Mouse (Mus musculus) lung, embryonic 15.5 days (tissue): Measurements from ENCODE around the gene Gabpa. TPM values are rescaled to one million over a fixed set of nuclear protein-coding genes. Genes with fewer than 3 reads are reported as not detected.

ENCODE experiments used
- ATAC-seq: fragments of 200-750 bp; cut with Nextera tagmentation; 2 replicates; pipeline ENCODE4 v1.8.0; 2017; ENCODE audit warnings: moderate number of reproducible peaks, borderline replicate concordance; ENCODE audit not compliant: low FRiP score, low TSS enrichment; ENCODE audit errors: extremely low read depth
- H3K27ac ChIP-seq: fragments of 300-500 bp; sonication (generic); 2 replicates; pipeline ENCODE4 v1.5.1; 2015; ENCODE audit warnings: moderate library complexity, mild to moderate bottlenecking, inconsistent platforms
- H3K27me3 ChIP-seq: fragments of 300-500 bp; sonication (generic); 2 replicates; pipeline ENCODE4 v1.6.1; 2015; ENCODE audit warnings: inconsistent platforms
- H3K36me3 ChIP-seq: fragments of 300-500 bp; sonication (generic); 2 replicates; pipeline ENCODE4 v1.6.1; 2015; ENCODE audit warnings: inconsistent platforms
- H3K4me1 ChIP-seq: fragments of 300-500 bp; sonication (generic); 2 replicates; pipeline ENCODE4 v1.6.1; 2015; ENCODE audit warnings: inconsistent platforms
- H3K4me2 ChIP-seq: fragments of 300-500 bp; sonication (generic); 2 replicates; pipeline ENCODE4 v1.6.1; 2015; ENCODE audit warnings: inconsistent platforms, mild to moderate bottlenecking, moderate library complexity
- H3K4me3 ChIP-seq: fragments of 300-500 bp; sonication (generic); 2 replicates; pipeline ENCODE4 v1.5.1; 2015; ENCODE audit warnings: mild to moderate bottlenecking, inconsistent platforms
- H3K9ac ChIP-seq: fragments of 300-500 bp; sonication (generic); 2 replicates; pipeline ENCODE4 v1.6.1; 2015; ENCODE audit warnings: inconsistent platforms
- H3K9me3 ChIP-seq: fragments of 300-500 bp; sonication (generic); 2 replicates; pipeline ENCODE4 v1.6.1; 2016; ENCODE audit warnings: inconsistent platforms
- WGBS: fragments of 180-500 bp; shearing (Covaris S2); methylation state at CpG from one replicate; pipeline ENCODE4 v1.1.7; 2015; 5-methylcytosine and 5-hydroxymethylcytosine counted together
- polyA plus RNA-seq: library from polyadenylated mRNA; unstranded; fragments of >200 nt; fragmentation: Nextera tagmentation; extraction: Ambion mirVana; gene quantifications from 2 replicates; pipeline ENCODE4 v1.2.1, GENCODE M21; 2015

The Gabpa gene
- polyA plus RNA-seq, 1 experiment from 2014 or later: 39.7 TPM

DNA sequence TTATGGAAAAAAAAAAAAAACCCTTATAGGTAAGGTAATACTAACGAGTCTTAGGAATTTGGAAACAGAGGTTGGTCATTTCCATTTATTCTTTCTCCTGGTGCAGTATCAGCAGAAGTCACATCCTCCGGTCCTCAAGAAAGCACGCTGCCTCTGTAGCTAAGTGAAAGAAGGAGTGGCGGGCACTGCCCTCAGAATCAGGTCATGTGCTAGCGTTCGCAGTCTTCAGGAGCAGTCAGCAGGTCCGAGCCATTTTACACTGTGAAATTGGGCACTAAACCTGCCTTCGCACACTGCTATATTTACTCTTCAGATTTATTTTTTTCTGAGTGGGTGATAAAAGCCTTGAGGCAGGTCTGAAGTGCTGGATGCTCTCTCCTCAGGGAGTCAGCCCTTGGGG is 20.9 kb upstream of the Gabpa start:
- Histone ChIP-seq H3K27me3 (no peaks in the 10 kb centered on the region), H3K9me3 (no peaks in the 10 kb centered on the region), H3K27ac (no peak overlapping the region), H3K4me1 (no peaks in the 10 kb centered on the region), H3K9ac (no peak overlapping the region), H3K4me3 (no peak overlapping the region), H3K4me2 (no peak overlapping the region), H3K36me3 (no peaks in the 10 kb centered on the region)
- ATAC-seq: no peak
- 58% methylated on average over 8 of the region's 8 CpGs for WGBS

DNA sequence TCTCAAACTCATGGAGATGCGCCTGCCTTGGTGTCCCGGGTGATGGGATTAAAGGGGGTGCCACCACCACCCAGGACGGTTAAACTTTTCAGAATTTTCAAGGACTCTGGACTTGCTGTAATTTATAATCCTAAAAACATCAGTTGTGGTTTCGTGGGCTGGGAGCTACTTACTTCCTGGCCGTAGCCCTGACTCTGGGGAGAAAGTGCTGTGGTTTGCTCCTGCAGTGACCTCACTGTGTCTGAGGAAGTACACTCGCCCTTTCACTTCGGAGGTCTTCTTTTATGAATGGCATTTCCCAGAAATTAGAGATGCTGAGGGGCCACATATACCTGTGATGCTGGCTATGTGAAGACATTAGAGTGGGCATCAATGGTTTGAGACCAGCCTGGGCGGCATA is 20.2 kb upstream of the Gabpa start:
- no peak for ATAC-seq
- WGBS: 74% methylated on average over 8 of the region's 8 CpGs
- Histone ChIP-seq H3K9ac (no peak overlapping the region), H3K27me3 (no peaks in the 10 kb centered on the region), H3K9me3 (no peaks in the 10 kb centered on the region), H3K27ac (no peak overlapping the region), H3K4me2 (no peak overlapping the region), H3K36me3 (no peaks in the 10 kb centered on the region), H3K4me1 (no peaks in the 10 kb centered on the region), H3K4me3 (no peak overlapping the region)

DNA sequence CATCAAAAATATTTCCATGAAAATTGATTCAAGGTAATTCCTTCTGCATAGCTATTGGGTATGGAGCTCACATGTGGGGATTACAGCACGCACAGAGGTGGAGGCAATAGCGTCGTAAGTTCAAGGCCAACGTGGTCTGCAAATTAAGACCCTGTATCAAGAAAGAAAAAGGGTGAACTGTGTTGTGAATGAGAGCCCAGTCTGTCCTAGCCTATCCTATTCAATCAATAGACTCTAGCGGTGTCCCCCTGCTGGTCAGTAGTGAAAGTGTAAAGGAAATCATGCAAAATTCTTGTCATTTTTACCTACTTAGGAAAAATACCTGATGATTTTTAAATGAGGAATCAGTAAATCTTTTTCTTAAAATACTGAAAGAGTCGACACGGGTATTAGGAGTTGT is 17.3 kb upstream of the Gabpa start:
- Histone ChIP-seq H3K9me3 (no peaks in the 10 kb centered on the region), H3K27me3 (no peaks in the 10 kb centered on the region), H3K4me1 (no peaks in the 10 kb centered on the region), H3K9ac (no peak overlapping the region), H3K27ac (no peak overlapping the region), H3K4me2 (no peak overlapping the region), H3K4me3 (no peak overlapping the region), H3K36me3 (no peaks in the 10 kb centered on the region)
- 34% methylated on average over 7 of the region's 7 CpGs for WGBS
- ATAC-seq: no peak

DNA sequence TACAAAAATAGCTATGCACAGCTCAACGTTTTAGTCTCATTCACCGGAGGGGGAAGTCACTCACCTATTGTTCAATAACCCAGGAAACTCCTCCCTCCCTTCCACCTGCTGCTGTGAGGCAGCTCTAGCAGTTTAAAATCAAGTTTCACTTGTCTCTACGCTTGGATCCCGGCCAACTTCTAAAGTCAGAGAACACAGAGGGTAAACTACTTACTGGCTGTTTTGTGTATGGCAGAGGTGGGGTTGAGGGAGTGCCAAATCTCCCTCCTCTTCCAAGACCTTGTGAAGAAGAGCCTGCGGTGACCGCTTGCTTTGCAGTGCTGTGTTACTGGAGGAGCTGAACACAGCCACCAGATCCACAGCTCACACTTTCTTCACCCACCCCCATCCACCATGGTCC is 9.7 kb upstream of the Gabpa start:
- Histone ChIP-seq H3K4me2 (no peak overlapping the region), H3K4me3 (no peak overlapping the region), H3K4me1 (no peaks in the 10 kb centered on the region), H3K9ac (no peak overlapping the region), H3K9me3 (no peaks in the 10 kb centered on the region), H3K27me3 (no peaks in the 10 kb centered on the region), H3K36me3 (peaks cover 57% of the 10 kb centered on the region), H3K27ac (0 out of 2 replicates have a peak overlapping the region, but pooled peaks have one; percentile 33)
- 57% methylated on average over 6 of the region's 6 CpGs for WGBS
- peak; percentile 59; the same call in 1 of the 2 replicates for ATAC-seq

DNA sequence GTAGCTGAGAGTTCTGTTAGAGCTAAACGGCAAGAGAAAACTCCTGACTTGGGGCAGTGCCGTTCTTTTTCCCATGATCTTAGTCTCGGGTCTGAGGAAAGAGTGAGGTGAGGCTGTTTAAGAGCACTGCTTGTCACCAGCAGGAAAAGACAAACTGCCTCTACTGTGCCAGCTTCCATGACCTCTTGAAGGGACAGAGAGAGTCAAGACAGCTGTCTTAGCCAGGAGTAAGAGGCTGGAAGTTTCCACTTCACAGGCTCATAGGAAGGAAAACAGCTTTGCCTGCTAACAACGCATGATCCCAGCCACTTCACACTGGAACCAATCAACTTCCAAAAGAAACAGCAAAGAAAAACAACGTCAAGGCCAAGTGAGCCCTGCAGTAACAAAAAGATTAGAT is 3.0 kb upstream of the Gabpa start:
- 81% methylated on average over 5 of the region's 5 CpGs for WGBS
- H3K27me3 ChIP-seq: no peaks in the 10 kb centered on the region
- no peak overlapping the region for H3K9ac ChIP-seq
- H3K27ac ChIP-seq: no peak overlapping the region
- H3K4me2 ChIP-seq: no peak overlapping the region
- H3K36me3 ChIP-seq: peaks cover 50% of the 10 kb centered on the region
- no peak overlapping the region for H3K4me3 ChIP-seq
- no peak for ATAC-seq
- peaks cover 18% of the 10 kb centered on the region for H3K4me1 ChIP-seq
- H3K9me3 ChIP-seq: no peaks in the 10 kb centered on the region

DNA sequence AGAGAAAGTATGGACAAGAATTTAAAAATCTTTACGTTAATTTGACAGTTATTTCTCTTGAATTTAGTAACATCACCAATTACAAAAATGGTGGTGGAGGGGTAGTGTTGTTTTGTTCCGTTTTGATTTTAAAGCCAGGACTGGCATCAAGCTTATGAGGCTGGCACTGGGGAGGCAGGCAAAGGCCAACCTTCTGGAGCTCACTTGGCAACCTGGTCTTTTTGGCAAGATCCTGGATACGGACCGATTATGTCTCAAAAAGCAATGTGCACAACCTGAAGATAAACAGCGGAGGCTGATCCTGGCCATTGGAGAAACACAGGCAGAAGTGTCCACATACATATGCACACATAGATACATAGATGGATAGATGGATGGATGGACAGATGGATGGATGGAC is 2.0 kb upstream of the Gabpa start:
- H3K27me3 ChIP-seq: no peaks in the 10 kb centered on the region
- H3K4me2 ChIP-seq: no peak overlapping the region
- no peak for ATAC-seq
- no peak overlapping the region for H3K9ac ChIP-seq
- no peak overlapping the region for H3K4me3 ChIP-seq
- no peaks in the 10 kb centered on the region for H3K9me3 ChIP-seq
- H3K27ac ChIP-seq: no peak overlapping the region
- peaks cover 22% of the 10 kb centered on the region for H3K4me1 ChIP-seq
- peaks cover 41% of the 10 kb centered on the region for H3K36me3 ChIP-seq
- WGBS: 93% methylated on average over 5 of the region's 5 CpGs

DNA sequence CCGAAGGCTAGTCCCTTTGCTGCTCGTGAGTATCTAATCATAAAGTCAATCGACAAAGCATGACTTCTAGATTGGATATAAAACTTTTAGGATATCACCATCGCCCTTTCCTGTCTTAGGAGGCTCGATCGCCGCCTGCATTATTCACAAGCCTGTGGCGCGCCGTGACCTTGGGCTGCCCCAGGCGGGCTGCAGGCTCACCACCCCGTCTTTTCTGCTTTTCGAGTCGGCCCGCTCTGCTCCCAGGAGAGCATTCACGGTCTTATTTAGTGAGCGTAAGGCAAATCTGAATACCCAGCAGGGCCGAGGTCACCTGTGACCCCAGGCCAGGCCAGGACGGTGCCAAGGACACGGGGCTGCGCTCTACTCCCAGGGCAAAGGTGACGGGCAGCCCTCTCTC is 381 bp upstream of the Gabpa start:
- peak overlapping the region; percentile 68 for H3K4me2 ChIP-seq
- H3K9me3 ChIP-seq: no peaks in the 10 kb centered on the region
- peak; percentile 10; the same call in 1 of the 2 replicates for ATAC-seq
- H3K27ac ChIP-seq: peak overlapping the region; percentile 99
- 1% methylated on average over 22 of the region's 22 CpGs for WGBS
- H3K36me3 ChIP-seq: peaks cover 28% of the 10 kb centered on the region
- peak overlapping the region; percentile 100 for H3K9ac ChIP-seq
- no peaks in the 10 kb centered on the region for H3K27me3 ChIP-seq
- peaks cover 22% of the 10 kb centered on the region for H3K4me1 ChIP-seq
- peak overlapping the region; percentile 96 for H3K4me3 ChIP-seq

DNA sequence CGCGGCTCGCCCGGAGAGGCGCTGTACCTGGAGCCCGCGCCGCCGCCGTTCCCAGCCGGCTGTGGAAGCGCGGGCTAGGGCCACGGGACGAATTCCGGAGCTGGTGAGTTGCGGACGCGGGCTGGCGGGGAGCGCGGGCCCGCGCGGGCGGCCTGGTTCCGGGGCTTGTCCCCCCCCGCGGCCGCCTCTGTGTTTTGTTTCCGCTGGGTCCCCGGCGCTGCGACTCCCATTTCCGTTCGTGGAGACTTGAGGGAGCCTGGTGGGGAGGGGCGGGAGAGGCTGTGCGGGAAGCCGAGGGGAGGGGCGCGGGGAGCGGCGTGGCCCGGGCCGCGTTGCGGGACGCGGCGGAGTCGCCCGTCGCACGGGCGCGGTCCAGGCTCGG is 707 bp downstream of the Gabpa start, which contains the start of gene Atp5j:
Gene Atp5j, minus strand, starts transcription at position 185 of the 382 bp plus-strand sequence.
- H3K9me3 ChIP-seq: no peaks in the 10 kb centered on the region
- peak within 1 kb of the TSS; percentile 68 for H3K4me2 ChIP-seq
- H3K4me1 ChIP-seq: peaks cover 22% of the 10 kb centered on the region
- peak within 1 kb of the TSS; percentile 96 for H3K4me3 ChIP-seq
- H3K27me3 ChIP-seq: no peaks in the 10 kb centered on the region
- H3K9ac ChIP-seq: peak within 1 kb of the TSS; percentile 100
- WGBS: under 1% methylated on average over 57 of the region's 57 CpGs
- peaks cover 23% of the 10 kb centered on the region for H3K36me3 ChIP-seq
- peak within 1 kb of the TSS; percentile 99 for H3K27ac ChIP-seq
- peak; percentile 77 for ATAC-seq

DNA sequence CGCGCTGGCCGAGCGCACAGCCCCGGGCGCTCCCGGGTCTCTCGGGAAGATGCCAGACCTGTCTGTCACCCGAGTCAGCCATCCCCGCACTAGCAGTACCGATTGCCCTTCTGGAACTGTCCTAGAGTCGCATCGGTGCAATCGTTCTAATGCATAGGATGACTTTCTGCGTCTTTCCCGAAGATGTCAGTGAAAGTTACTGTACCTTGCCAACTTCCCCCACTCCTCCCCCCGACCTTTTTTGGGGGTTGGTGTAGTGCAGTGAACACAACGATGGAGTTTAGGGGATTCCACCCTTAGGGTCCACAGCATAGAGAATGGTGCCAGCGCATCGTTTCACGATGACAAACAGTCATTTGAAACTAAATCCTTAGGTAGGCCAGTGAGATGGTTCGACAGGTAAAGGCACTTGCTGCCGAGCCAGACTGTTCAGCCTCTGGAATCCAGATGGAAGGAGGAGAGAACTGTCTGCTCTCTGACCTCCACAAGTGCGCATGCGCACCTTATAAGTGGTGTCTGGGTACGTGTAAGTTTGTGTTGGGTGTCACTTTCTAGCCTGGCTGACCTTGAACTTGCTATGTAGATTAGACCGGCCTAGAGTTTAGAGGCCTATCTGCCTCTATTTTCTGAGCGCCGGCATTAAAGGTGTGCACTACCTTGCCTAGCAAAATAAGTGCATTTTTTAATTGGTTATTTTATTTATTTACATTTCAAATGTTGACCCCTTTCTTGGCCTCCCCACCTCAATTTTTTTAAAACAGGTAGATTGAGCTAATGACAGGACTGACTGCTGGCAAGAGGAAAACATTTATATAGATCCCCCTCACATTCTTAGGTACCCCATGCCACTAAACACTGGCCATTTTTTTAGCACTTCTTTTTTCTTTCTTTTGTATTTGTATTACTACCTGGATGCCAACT is 1.4 kb downstream of the Gabpa start:
- Histone ChIP-seq H3K27ac (peak overlapping the region; percentile 99), H3K4me3 (peak overlapping the region; percentile 96), H3K4me1 (peaks cover 22% of the 10 kb centered on the region), H3K9ac (peak overlapping the region; percentile 100), H3K9me3 (no peaks in the 10 kb centered on the region), H3K4me2 (peak overlapping the region; percentile 68), H3K36me3 (peaks cover 17% of the 10 kb centered on the region), H3K27me3 (no peaks in the 10 kb centered on the region)
- peak; percentile 19; the same call in 1 of the 2 replicates for ATAC-seq
- WGBS: 4% methylated on average over 29 of the region's 29 CpGs

DNA sequence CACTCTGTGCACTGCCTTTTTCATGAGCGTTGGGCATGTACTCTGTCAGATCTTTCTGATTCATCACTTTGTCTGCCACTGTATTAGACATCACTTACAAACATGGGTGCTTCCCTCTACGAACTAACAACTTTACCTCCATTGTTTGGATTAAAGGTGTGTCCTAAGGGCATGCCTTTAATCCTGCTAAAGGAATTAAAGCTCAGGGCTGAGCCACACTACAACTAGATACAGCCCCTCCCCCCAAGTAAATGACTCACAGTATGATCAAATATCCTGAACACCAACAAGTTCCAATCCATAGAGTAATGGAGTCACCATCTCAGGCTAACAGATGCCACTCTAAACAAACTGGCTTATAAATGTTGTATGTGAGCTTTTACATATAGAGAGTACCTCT is 3.9 kb downstream of the Gabpa start:
- Histone ChIP-seq H3K27ac (no peak overlapping the region), H3K4me3 (no peak overlapping the region), H3K4me2 (no peak overlapping the region), H3K4me1 (peaks cover 16% of the 10 kb centered on the region), H3K9me3 (no peaks in the 10 kb centered on the region), H3K36me3 (peaks cover 19% of the 10 kb centered on the region), H3K9ac (no peak overlapping the region), H3K27me3 (no peaks in the 10 kb centered on the region)
- 68% methylated on average over 2 of the region's 2 CpGs for WGBS
- no peak for ATAC-seq

DNA sequence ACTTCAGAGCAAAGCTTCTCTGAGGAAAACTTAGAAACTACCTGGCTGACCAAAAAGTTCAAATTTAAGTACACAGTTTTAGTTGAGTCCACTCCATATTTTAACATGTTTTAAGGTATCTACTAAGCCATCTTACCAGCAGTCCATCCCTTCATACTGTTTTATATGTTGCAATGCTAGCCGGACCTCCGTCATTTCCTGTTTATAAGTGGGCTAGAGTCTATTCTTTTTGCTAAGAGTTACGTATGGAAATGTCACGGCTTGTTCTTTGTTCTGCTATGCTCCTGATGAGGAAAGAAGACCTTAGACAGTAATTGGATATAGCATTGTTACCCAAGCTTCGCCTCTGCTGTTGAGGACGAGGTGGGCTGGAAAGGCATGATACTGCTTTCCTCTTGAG is 18.8 kb downstream of the Gabpa start:
- no peaks in the 10 kb centered on the region for H3K4me1 ChIP-seq
- H3K4me2 ChIP-seq: no peak overlapping the region
- no peaks in the 10 kb centered on the region for H3K9me3 ChIP-seq
- no peaks in the 10 kb centered on the region for H3K27me3 ChIP-seq
- H3K4me3 ChIP-seq: no peak overlapping the region
- peaks cover 71% of the 10 kb centered on the region for H3K36me3 ChIP-seq
- no peak overlapping the region for H3K27ac ChIP-seq
- H3K9ac ChIP-seq: no peak overlapping the region
- WGBS: 74% methylated on average over 6 of the region's 6 CpGs
- ATAC-seq: no peak

DNA sequence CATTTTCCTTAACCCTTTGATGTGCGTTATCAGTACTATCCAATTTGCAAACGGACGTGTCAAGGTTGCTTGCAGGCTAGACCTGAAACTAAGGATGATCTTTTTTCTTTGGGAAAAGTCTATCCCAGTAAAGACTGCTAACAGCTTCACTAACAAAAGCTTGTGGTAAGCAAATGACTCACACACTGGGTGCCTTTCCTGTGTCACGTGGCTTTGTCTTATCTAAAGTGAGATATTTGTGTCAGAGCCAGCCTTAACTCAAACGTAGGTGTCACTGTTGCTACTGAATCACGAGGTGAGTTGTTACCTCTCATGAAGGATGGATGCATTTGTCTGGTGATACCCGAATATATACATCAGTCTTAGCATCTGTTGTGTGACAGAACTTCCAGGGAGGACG is 29.9 kb downstream of the Gabpa start:
- Histone ChIP-seq H3K9ac (no peak overlapping the region), H3K36me3 (peaks cover 31% of the 10 kb centered on the region), H3K4me3 (no peak overlapping the region), H3K27ac (no peak overlapping the region), H3K4me2 (no peak overlapping the region), H3K9me3 (no peaks in the 10 kb centered on the region), H3K4me1 (no peaks in the 10 kb centered on the region), H3K27me3 (no peaks in the 10 kb centered on the region)
- WGBS: 78% methylated on average over 8 of the region's 8 CpGs
- no peak for ATAC-seq
